Mouse (Mus musculus): ENCODE data around the gene BC030500. TPM values are rescaled to one million over a fixed set of nuclear protein-coding genes. Genes with fewer than 3 reads are reported as not detected.
A peak's percentile ranks its signal among the peaks of the same experiment; 100 is the strongest.

The BC030500 gene
- 0.91 and 1.5 TPM in 2 replicates for polyA plus RNA-seq (2012; rRNA removed)
- 0.72 and 0.83 TPM in 2 replicates for polyA plus RNA-seq (2014; fragmentation: Nextera tagmentation; extraction: Ambion mirVana)

DNA sequence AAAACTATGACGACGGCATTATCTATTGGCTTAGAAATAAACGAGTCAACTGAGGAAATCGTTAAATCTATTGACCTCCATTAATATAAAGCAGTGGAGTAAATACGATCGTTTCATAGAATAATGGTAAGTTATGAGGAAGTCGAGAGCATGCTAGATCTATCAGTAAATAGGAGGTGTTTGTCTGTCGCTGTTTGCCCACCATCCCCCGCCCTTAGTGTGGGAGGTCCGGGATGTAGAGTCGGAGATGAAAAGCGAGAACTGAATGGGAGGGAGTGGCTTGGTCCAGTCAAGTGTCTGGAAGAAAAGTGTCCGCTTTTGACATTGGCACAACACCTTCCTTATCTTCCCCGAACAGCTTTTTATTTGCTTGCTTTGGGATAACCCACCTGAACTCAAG, at the start of gene BC030500:
Gene BC030500 (plus strand): TSS at position 79 of the 400 bp plus-strand sequence.
- no peaks in the 10 kb centered on the region for H3K9me3 ChIP-seq (ENCODE audit: control insufficient read depth, low read length)
- peaks cover 25% of the 10 kb centered on the region for H3K27me3 ChIP-seq (ENCODE audit: control insufficient read depth, insufficient read depth, low read length)
- H3K36me3 ChIP-seq (ENCODE audit: control insufficient read depth, insufficient read depth, low read length), result no peaks in the 10 kb centered on the region
- DNase-seq (ENCODE audit: low spot score), result no peak
- 0 out of 2 replicates have a peak, but pooled peaks cover 4% of the 10 kb centered on the region for H3K4me1 ChIP-seq (ENCODE audit: control insufficient read depth, insufficient read depth, low read length)
- H3K4me3 ChIP-seq (replicated peaks; ENCODE audit: low read length), result peak within 1 kb of the TSS; percentile 55
- H3K4me2 ChIP-seq (replicated peaks; ENCODE audit: low read depth, low read length, severe bottlenecking), result peak within 1 kb of the TSS; percentile 99
- H3K27ac ChIP-seq (replicated peaks; ENCODE audit: low read depth, low read length), result no peak within 1 kb of the TSS
- 8% methylated on average over 14 of the region's 14 CpGs for WGBS
- no peak for TF ChIP-seq POLR2A (IDR thresholded peaks at IDR 0.05; ENCODE audit: borderline replicate concordance, extremely low read depth, insufficient read depth, insufficient read length)
- H3K9ac ChIP-seq (ENCODE audit: low read depth, low read length, severe bottlenecking), result peak within 1 kb of the TSS; percentile 55
- no peak for ATAC-seq (ENCODE audit: low FRiP score, low read depth)

DNA sequence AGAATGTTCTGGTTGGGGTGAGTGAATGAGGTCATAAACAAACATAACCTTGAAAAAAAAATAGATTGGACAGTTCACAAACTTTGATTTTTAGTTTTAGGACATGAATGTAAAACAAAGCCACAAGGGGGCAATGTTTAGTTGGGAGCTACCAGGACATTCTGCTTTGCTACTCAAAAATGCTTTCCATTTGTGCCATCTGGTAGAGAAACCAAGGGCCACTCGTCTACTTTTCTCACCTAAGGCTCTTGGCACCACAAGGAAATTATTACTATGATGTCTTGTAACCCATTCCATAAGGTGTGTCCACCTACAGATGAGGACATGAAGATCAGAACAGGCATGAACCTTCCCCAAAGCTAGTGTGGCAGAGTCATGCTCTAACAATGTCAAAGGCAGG, 25.1 kb upstream of the BC030500 start:
- no peaks in the 10 kb centered on the region for H3K36me3 ChIP-seq (ENCODE audit: control insufficient read depth, insufficient read depth, low read length)
- 3% methylated on average over 1 of the region's 1 CpGs for WGBS
- no peak overlapping the region for H3K27ac ChIP-seq (replicated peaks; ENCODE audit: low read depth, low read length)
- no peak overlapping the region for H3K9ac ChIP-seq (ENCODE audit: low read depth, low read length, severe bottlenecking)
- ATAC-seq (ENCODE audit: low FRiP score, low read depth), result no peak
- no peaks in the 10 kb centered on the region for H3K4me1 ChIP-seq (ENCODE audit: control insufficient read depth, insufficient read depth, low read length)
- DNase-seq (ENCODE audit: low spot score), result peak; percentile 65
- no peak overlapping the region for H3K4me3 ChIP-seq (replicated peaks; ENCODE audit: low read length)
- H3K27me3 ChIP-seq (ENCODE audit: control insufficient read depth, insufficient read depth, low read length), result no peaks in the 10 kb centered on the region
- no peaks in the 10 kb centered on the region for H3K9me3 ChIP-seq (ENCODE audit: control insufficient read depth, low read length)
- TF ChIP-seq POLR2A (IDR thresholded peaks at IDR 0.05; ENCODE audit: borderline replicate concordance, extremely low read depth, insufficient read depth, insufficient read length), result no peak
- no peak overlapping the region for H3K4me2 ChIP-seq (replicated peaks; ENCODE audit: low read depth, low read length, severe bottlenecking)

DNA sequence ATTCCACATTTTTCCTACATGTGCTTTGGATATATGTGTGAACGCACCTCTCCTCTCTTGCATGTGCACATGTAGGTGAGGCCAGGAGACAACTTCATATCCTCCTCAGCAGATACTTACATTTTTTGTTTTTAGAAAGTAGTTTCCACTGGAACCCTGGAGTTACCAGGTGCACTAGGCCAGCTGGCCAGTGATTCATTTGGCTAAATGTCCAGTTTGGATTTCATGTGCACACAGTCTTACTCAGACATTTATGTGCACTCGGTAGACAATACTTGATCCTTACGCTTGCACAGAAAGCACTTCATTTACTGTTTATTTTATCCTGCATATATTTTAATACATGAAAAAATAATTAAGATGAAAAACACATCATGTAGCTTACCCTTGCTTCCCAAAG, 21.0 kb upstream of the BC030500 start:
- ATAC-seq (ENCODE audit: low FRiP score, low read depth), result no peak
- DNase-seq (ENCODE audit: low spot score), result no peak
- H3K36me3 ChIP-seq (ENCODE audit: control insufficient read depth, insufficient read depth, low read length), result no peaks in the 10 kb centered on the region
- no peaks in the 10 kb centered on the region for H3K4me1 ChIP-seq (ENCODE audit: control insufficient read depth, insufficient read depth, low read length)
- H3K27me3 ChIP-seq (ENCODE audit: control insufficient read depth, insufficient read depth, low read length), result no peaks in the 10 kb centered on the region
- no peak for TF ChIP-seq POLR2A (IDR thresholded peaks at IDR 0.05; ENCODE audit: borderline replicate concordance, extremely low read depth, insufficient read depth, insufficient read length)
- H3K27ac ChIP-seq (replicated peaks; ENCODE audit: low read depth, low read length), result no peak overlapping the region
- H3K4me2 ChIP-seq (replicated peaks; ENCODE audit: low read depth, low read length, severe bottlenecking), result no peak overlapping the region
- WGBS, result 89% methylated on average over 3 of the region's 3 CpGs
- no peak overlapping the region for H3K4me3 ChIP-seq (replicated peaks; ENCODE audit: low read length)
- H3K9ac ChIP-seq (ENCODE audit: low read depth, low read length, severe bottlenecking), result no peak overlapping the region
- H3K9me3 ChIP-seq (ENCODE audit: control insufficient read depth, low read length), result no peaks in the 10 kb centered on the region

DNA sequence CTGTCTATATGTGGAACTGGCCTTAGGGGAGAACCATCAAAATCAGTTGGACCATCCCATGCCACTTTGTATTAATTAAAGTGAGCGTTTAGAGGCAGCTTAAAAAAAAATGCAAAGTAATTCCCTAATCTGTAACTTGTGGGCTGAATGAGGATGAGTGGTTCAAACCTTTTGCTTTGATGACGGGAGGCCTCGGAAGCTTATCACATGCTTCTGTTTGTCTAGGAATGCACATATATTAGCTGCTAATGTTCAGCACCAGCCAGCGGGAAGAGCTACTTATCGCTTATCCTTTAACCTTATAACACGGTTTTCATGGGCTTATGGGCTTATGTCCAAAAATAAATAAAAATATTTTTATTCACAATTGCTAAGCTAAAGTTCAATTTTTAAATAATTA, 15.6 kb upstream of the BC030500 start:
- no peaks in the 10 kb centered on the region for H3K27me3 ChIP-seq (ENCODE audit: control insufficient read depth, insufficient read depth, low read length)
- H3K4me1 ChIP-seq (ENCODE audit: control insufficient read depth, insufficient read depth, low read length), result no peaks in the 10 kb centered on the region
- no peak for TF ChIP-seq POLR2A (IDR thresholded peaks at IDR 0.05; ENCODE audit: borderline replicate concordance, extremely low read depth, insufficient read depth, insufficient read length)
- no peak for DNase-seq (ENCODE audit: low spot score)
- H3K4me3 ChIP-seq (replicated peaks; ENCODE audit: low read length), result no peak overlapping the region
- H3K9me3 ChIP-seq (ENCODE audit: control insufficient read depth, low read length), result no peaks in the 10 kb centered on the region
- WGBS, result 79% methylated on average over 6 of the region's 6 CpGs
- no peak overlapping the region for H3K9ac ChIP-seq (ENCODE audit: low read depth, low read length, severe bottlenecking)
- no peak for ATAC-seq (ENCODE audit: low FRiP score, low read depth)
- H3K4me2 ChIP-seq (replicated peaks; ENCODE audit: low read depth, low read length, severe bottlenecking), result no peak overlapping the region
- no peak overlapping the region for H3K27ac ChIP-seq (replicated peaks; ENCODE audit: low read depth, low read length)
- no peaks in the 10 kb centered on the region for H3K36me3 ChIP-seq (ENCODE audit: control insufficient read depth, insufficient read depth, low read length)

DNA sequence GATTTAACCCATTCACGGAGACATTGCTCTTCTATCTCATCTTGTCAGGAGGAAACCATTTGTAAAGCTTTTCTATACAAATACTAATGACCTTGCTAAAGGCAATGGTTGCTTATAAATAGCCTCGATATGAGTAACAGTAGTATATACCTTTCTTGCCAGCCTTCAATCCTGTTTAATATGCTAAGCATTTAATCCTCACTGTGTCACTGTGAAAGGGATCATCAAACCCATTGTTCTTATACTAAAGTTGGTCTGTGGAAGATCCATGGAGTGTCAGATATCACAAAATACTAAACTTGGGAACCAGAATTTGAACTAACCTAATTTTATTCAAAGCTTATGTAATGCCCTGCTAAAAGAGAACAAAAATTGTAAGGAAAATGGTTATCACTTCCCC, 7.1 kb upstream of the BC030500 start:
- no peak for TF ChIP-seq POLR2A (IDR thresholded peaks at IDR 0.05; ENCODE audit: borderline replicate concordance, extremely low read depth, insufficient read depth, insufficient read length)
- H3K4me1 ChIP-seq (ENCODE audit: control insufficient read depth, insufficient read depth, low read length), result no peaks in the 10 kb centered on the region
- DNase-seq (ENCODE audit: low spot score) (no peak), ATAC-seq (ENCODE audit: low FRiP score, low read depth) (no peak)
- no peaks in the 10 kb centered on the region for H3K27me3 ChIP-seq (ENCODE audit: control insufficient read depth, insufficient read depth, low read length)
- no peak overlapping the region for H3K4me2 ChIP-seq (replicated peaks; ENCODE audit: low read depth, low read length, severe bottlenecking)
- 38% methylated on average over 2 of the region's 2 CpGs for WGBS
- H3K9me3 ChIP-seq (ENCODE audit: control insufficient read depth, low read length), result no peaks in the 10 kb centered on the region
- no peak overlapping the region for H3K9ac ChIP-seq (ENCODE audit: low read depth, low read length, severe bottlenecking)
- H3K36me3 ChIP-seq (ENCODE audit: control insufficient read depth, insufficient read depth, low read length), result no peaks in the 10 kb centered on the region
- H3K27ac ChIP-seq (replicated peaks; ENCODE audit: low read depth, low read length), result no peak overlapping the region
- no peak overlapping the region for H3K4me3 ChIP-seq (replicated peaks; ENCODE audit: low read length)
